Mouse (Mus musculus): ENCODE results near the gene Xab2.
A peak's percentile ranks its signal among the peaks of the same experiment; 100 is the strongest.
"Not testable (repeated sequence)": the region's sequence is repeated elsewhere in the genome, so short reads cannot be mapped to it uniquely, and the experiment has no call there.

Xab2 gene

GRCm38 (mm10) chr8:3609046-3609815 lies 11.9 kb downstream of the Xab2 start:
- no peak for DNase-seq (ENCODE audit: low spot score)

GRCm38 (mm10) chr8:3607822-3608221 lies 13.3 kb downstream of the Xab2 start:
- no peak for DNase-seq (ENCODE audit: low spot score)

GRCm38 (mm10) chr8:3606593-3606992 lies 14.5 kb downstream of the Xab2 start:
- no peak for DNase-seq (ENCODE audit: low spot score)

- no peak for DNase-seq (ENCODE audit: low spot score)
These were observed 17.7 kb downstream of the Xab2 start for GRCm38 (mm10) chr8:3603439-3603838.

GRCm38 (mm10) chr8:3600401-3600800 lies 20.7 kb downstream of the Xab2 start:
- no peak for DNase-seq (ENCODE audit: low spot score)

- DNase-seq (ENCODE audit: low spot score), result no peak
These were observed 21.9 kb downstream of the Xab2 start for GRCm38 (mm10) chr8:3599219-3599618.

GRCm38 (mm10) chr8:3598054-3598453 lies 23.1 kb downstream of the Xab2 start:
- DNase-seq (ENCODE audit: low spot score), result no peak

GRCm38 (mm10) chr8:3594466-3594865 lies 26.6 kb downstream of the Xab2 start:
- no peak for DNase-seq (ENCODE audit: low spot score)

- DNase-seq (ENCODE audit: low spot score), result no peak
These were observed 27.6 kb downstream of the Xab2 start for GRCm38 (mm10) chr8:3593470-3593869.

- no peak for DNase-seq (ENCODE audit: low spot score)
These were observed 32.9 kb downstream of the Xab2 start for GRCm38 (mm10) chr8:3588258-3588633.

- peak; percentile 78 for DNase-seq (ENCODE audit: low spot score)
These were observed 33.5 kb downstream of the Xab2 start for GRCm38 (mm10) chr8:3587391-3588257.

- DNase-seq (ENCODE audit: low spot score), result no peak
These were observed 34.1 kb downstream of the Xab2 start, which contains the start of gene Camsap3 for GRCm38 (mm10) chr8:3586993-3587390. Gene Camsap3 (plus strand): TSS chr8:3587293.

- DNase-seq (ENCODE audit: low spot score), result no peak
These were observed 34.7 kb downstream of the Xab2 start for GRCm38 (mm10) chr8:3586452-3586851.

GRCm38 (mm10) chr8:3581961-3582360 lies 39.2 kb downstream of the Xab2 start:
- not testable (repeated sequence) for DNase-seq (ENCODE audit: low spot score)

- no peak for DNase-seq (ENCODE audit: low spot score)
These were observed 41.4 kb downstream of the Xab2 start for GRCm38 (mm10) chr8:3579390-3580364.

- DNase-seq (ENCODE audit: low spot score), result no peak
These were observed 44.7 kb downstream of the Xab2 start for GRCm38 (mm10) chr8:3576211-3576960.

GRCm38 (mm10) chr8:3574546-3574945 lies 46.6 kb downstream of the Xab2 start:
- no peak for DNase-seq (ENCODE audit: low spot score)

- no peak for DNase-seq (ENCODE audit: low spot score)
These were observed 51.3 kb downstream of the Xab2 start for GRCm38 (mm10) chr8:3569784-3570183.

- DNase-seq (ENCODE audit: low spot score), result peak; percentile 24
These were observed 52.7 kb downstream of the Xab2 start for GRCm38 (mm10) chr8:3568378-3568777.

- peak; percentile 83 for DNase-seq (ENCODE audit: low spot score)
These were observed 53.3 kb downstream of the Xab2 start, which contains the start of gene C330021F23Rik for GRCm38 (mm10) chr8:3567641-3568371. Gene C330021F23Rik (plus strand): TSS chr8:3567990.
